Mouse (Mus musculus) gastrocnemius, postnatal 36 days (tissue): ENCODE data around the gene Cubn. TPM values are rescaled to one million over a fixed set of nuclear protein-coding genes. Genes with fewer than 3 reads are reported as not detected.

Experiments used
- DNase-seq, 2 experiments: peaks; one replicate each; pipeline ENCODE4 v3.0.0; 2022
- intact Hi-C: fragments of 180-260 bp; cut with DNase I; formaldehyde crosslinking; loops from one replicate; pipeline ENCODE4 v1.15.1; 2025
- total RNA-seq, 2 experiments: library from RNA; stranded (reverse); gene quantifications; 2 replicates each; pipeline ENCODE4 v1.2.3; 2021

Gene Cubn
- total RNA-seq, 2 experiments from 2014 or later, result 0.05 to 0.08 TPM

GRCm38 (mm10) chr2:13371072-13371796 lies 120.4 kb downstream of the Cubn start:
- intact Hi-C loops, result no loop called here
- DNase-seq, result no peak

DNA sequence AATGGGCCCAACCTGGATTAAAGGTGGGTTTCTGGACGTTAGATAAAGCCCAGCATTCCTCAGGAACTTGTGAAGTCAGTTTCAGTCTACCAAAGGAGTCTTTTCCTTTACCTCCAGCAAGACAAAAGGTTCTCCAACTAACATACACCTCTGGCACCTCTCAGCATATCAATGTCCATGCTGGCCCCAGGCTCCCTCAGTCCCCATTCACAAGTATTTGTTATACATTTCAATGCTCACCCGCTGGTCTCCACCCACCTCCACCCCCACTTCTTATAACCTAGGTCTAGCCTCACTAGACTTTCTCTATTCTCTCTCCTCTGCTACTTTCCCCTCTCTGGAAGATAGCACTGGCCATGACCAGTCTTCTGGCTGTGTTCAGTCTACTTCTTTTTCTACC lies 121.1 kb downstream of the Cubn start:
- DNase-seq, result no peak
- intact Hi-C loops, result no loop called here

DNA sequence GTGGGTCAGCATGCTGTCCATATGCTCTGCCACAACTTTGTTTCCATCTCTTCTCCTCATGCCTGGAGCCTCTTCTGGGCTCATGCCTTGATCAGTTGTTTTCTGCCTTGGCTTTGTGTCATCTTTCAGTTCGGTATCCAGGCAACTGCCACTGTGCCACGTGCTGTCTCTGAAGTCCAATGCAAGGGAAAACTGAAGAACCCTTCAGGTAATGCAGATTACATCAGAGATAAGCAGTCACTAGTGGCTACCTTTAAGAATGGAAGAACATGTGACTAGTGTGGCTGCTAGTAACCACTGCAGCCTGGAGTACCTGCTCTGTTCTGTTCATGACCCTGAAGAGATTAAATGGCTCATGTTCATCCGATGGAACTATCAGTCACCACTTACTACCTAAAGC lies 123.1 kb downstream of the Cubn start:
- no peak for DNase-seq
- intact Hi-C loops, result no loop called here

- intact Hi-C loops, result no loop called here
- no peak for DNase-seq
Observed at GRCm38 (mm10) chr2:13357885-13358552, 133.6 kb downstream of the Cubn start.

GRCm38 (mm10) chr2:13352775-13353174 lies 138.8 kb downstream of the Cubn start:
- intact Hi-C loops, result no loop called here
- no peak for DNase-seq

DNA sequence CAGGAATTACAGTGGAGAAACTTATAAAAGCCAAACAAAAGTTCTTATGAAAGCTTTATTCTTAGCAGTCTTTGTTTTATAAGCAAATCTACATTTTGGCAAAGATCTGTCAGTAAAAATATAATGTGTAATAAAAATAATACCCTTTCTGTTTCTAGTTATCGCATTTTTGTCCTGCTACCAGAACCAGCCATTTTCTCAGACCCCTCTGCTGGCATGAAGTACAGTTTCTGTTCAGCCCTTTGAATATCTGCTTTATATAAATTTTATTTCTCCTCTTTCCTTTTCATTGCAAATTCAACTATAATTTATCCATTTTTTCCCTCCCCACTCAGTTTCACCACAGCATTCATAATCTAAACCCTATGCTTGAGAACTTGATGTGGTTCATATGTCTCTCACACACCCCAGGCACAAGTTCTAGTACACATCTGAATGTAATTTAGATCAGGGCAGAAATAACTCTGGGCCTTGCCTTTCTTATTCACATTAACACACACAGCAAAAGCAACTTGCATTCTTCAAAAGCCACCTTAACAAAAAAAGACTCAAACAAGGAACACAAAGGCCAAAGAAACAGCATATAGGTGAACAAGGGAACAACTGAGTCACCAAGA lies 139.4 kb downstream of the Cubn start:
- intact Hi-C loops, result no loop called here
- DNase-seq, result no peak

- intact Hi-C loops, result no loop called here
- DNase-seq, result no peak
Observed at GRCm38 (mm10) chr2:13342325-13342926, 149.2 kb downstream of the Cubn start.

GRCm38 (mm10) chr2:13335446-13335845 lies 156.2 kb downstream of the Cubn start:
- intact Hi-C loops, result no loop called here
- DNase-seq, result no peak

- no peak for DNase-seq
- intact Hi-C loops, result no loop called here
Observed at GRCm38 (mm10) chr2:13329754-13330417, 161.7 kb downstream of the Cubn start.

DNA sequence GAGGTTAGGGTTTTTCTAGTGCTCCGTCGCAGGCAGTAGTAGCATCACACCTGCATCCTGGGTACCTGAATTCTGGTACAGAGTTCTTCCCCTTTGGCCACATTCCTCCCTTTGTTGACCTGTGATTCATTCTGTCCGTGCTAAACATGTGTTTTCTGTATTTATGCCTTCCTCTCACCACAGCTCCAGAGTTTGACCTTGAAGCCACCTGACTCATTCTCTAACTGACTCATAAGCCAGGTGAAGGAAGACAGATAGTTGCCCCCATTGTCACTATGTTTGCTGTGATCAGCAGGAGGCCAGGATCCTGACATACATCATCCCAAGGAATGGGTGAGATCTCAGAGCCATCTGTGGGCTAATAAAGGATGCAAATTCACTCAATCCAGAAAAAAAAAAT lies 188.2 kb downstream of the Cubn start:
- no peak for DNase-seq

DNA sequence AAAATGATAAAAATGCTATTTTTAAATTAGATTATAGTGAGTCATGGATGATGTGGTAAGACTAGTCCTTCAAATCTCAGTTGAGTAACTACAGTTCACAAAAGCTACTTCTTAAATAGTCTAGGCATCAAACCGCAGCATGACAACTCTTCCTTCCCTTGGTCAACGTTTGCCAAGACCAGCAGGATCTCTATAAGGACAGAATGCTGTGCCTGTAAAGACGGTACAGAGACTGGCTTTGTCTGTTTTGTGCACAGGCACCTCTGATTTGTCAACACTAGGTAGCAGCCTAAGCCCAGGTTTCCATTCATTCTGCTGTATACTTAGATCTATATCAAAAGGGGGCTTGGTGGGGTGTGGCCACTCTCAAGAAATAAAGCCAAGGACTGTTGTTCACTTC lies 192.6 kb downstream of the Cubn start:
- intact Hi-C loops, result loop anchor here (10.0 kb wide), 1 partner anchor 1406 kb away; no protein-coding TSS in a partner anchor
- no peak for DNase-seq

More for the DNA sequence above, 188.2 kb downstream of the Cubn start:
- intact Hi-C loops, result no loop called here

DNA sequence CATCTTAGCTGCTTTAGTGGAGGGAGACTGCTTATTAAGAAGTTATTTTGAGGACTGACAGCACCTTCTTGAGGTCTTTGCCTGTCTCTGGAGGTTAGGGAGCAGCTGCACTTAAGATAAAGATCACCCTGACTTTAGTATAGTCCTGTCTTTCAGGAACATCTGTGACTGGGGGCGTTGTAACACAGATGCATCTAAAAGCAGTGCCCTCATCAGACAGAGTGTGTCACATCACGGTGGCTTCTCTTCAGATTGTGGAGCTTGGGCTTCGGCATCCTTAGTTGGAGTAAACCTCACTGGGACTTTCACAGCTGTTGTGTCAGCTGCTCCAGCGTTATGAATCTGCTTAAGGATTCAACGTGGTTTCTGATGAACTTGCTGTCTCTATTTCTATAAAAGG lies 193.9 kb downstream of the Cubn start:
- DNase-seq, result no peak
- intact Hi-C loops, result loop anchor here (10.0 kb wide), 1 partner anchor 1407 kb away; no protein-coding TSS in a partner anchor

DNA sequence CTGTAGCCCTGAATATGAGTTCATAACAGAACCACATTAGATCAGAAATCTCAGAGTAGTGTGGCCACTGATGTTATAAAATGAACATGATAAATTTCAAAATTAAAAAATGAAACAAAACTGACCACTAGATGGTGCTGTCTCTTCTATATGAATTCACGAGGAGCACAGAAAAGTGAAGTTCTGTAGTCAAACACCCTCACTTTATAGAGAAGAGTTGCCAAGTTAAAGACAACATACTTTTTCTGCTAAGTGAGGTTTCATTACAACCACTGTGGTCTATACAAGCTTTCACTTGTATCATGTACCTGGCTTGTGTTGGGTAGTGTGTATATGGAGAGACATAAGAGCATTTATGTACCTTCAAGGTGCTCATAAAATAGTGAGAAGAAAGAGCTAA lies 201.0 kb downstream of the Cubn start:
- intact Hi-C loops, result loop anchor here (5.0 to 10.0 kb wide), 2 partner anchors 287 to 1414 kb away; no protein-coding TSS in a partner anchor
- DNase-seq, result no peak

DNA sequence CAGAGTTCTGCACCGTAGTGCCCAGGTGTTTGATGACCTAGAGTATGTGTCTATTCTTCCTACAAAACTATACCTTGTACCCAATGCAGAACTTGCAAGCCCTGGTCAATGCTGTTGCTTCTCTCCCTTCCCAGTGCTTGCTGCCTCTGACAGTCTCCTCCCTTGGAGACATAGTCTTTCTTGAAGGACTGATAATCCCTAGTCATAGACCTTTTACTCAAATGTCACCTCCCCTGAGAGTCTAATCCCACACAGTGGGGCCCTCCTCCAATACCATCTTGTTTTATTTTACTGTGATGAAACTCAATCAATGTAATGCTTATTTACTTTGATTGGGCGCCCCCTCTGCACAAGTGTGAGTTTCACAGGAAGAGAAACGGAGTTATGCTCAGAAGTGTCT lies 201.5 kb downstream of the Cubn start:
- intact Hi-C loops, result loop anchor here (5.0 to 10.0 kb wide), 2 partner anchors 287 to 1415 kb away; no protein-coding TSS in a partner anchor
- DNase-seq, result no peak

- no peak for DNase-seq
- intact Hi-C loops, result no loop called here
Observed at GRCm38 (mm10) chr2:13278114-13278862, 213.3 kb downstream of the Cubn start.

DNA sequence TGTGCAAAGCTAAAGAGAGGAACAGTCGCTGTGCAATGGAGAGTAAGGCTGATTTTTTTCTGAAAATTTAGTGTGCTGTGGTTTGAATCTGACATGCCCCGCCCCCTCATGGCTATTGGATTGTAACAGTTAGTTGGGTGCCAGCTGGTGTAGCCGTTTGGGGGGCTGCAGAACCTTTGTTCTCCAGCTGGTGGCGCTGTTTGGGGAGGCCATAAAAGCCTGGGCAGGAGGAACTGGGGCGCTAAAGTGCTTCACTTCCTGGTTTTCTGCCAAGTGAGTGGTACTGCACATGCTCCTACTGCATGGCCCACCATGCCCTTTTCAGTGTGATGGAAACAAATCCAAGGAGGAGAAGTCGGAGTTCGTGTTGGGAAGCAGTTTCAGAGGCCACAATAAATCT lies 215.7 kb downstream of the Cubn start:
- intact Hi-C loops, result no loop called here

GRCm38 (mm10) chr2:13271165-13271957 lies 220.3 kb downstream of the Cubn start, which contains the start of gene Rsu1:
TSS of gene Rsu1 (minus strand) at chr2:13271415.
- DNase-seq, result peak; percentile 89 to 96
- intact Hi-C loops, result no loop called here

More for the DNA sequence above, 215.7 kb downstream of the Cubn start:
- no peak for DNase-seq

GRCm38 (mm10) chr2:13270736-13271135 lies 220.9 kb downstream of the Cubn start:
- DNase-seq, result no peak
- intact Hi-C loops, result no loop called here
